Mouse (Mus musculus) ES-E14 (cell line): Measurements from ENCODE around the gene Nfkb1.

Experiments
- CHD2 ChIP-seq: IDR thresholded peaks from 2 replicates; pipeline ENCODE4 v1.6.1; 2014; ENCODE audit warnings: mild to moderate bottlenecking, low read depth, low read length, inconsistent platforms
- ZNF384 ChIP-seq: IDR thresholded peaks from 2 replicates; pipeline ENCODE4 v1.6.1; 2012; ENCODE audit warnings: low read depth, low read length, inconsistent platforms

- TF ChIP-seq CHD2, result no peak
- no peak for TF ChIP-seq ZNF384
These were observed 29.6 kb downstream of the Nfkb1 start for GRCm38 (mm10) chr3:135661707-135662106.
